Mouse (Mus musculus) MEL (cell line): ENCODE measurements around the gene Notch2. TPM values are rescaled to one million over a fixed set of nuclear protein-coding genes. Genes with fewer than 3 reads are reported as not detected.

Experiments used
- DNase-seq: peaks from one replicate; pipeline ENCODE4 v3.0.0; 2011; ENCODE audit warnings: low read depth, low spot score
- H3K27ac ChIP-seq: 2 replicates; pipeline ENCODE4 v1.5.1; 2012; ENCODE audit warnings: low read depth, mild to moderate bottlenecking, control low read depth, low read length, moderate library complexity; ENCODE audit not compliant: control insufficient read depth
- H3K27me3 ChIP-seq, 2 experiments: fragments of 150-350 bp in 1 of 2; sonication (generic) in 1 of 2; 2 replicates each; pipeline ENCODE4 v1.6.1; 2012; ENCODE audit warnings: low read length in 2 of 2, mild to moderate bottlenecking in 2 of 2, improper control_type of control experiment in 1 of 2, moderate library complexity in 1 of 2; ENCODE audit not compliant: insufficient read depth in 2 of 2, control insufficient read depth in 1 of 2
- H3K36me3 ChIP-seq, 2 experiments: 2 replicates each; pipeline ENCODE4 v1.6.1; 2012 to 2014; ENCODE audit warnings: low read length in 2 of 2, improper control_type of control experiment in 1 of 2, inconsistent platforms in 1 of 2, mild to moderate bottlenecking in 1 of 2; ENCODE audit not compliant: insufficient read depth in 2 of 2, control insufficient read depth in 1 of 2
- H3K4me1 ChIP-seq, 2 experiments: fragments of 150-350 bp in 1 of 2; sonication (generic) in 1 of 2; 2 replicates each; pipeline ENCODE4 v1.6.1; 2012; ENCODE audit warnings: low read length in 2 of 2, improper control_type of control experiment in 1 of 2, mild to moderate bottlenecking in 1 of 2; ENCODE audit not compliant: insufficient read depth in 2 of 2, control insufficient read depth in 1 of 2
- H3K4me3 ChIP-seq, 2 experiments: fragments of 150-350 bp in 1 of 2; sonication (generic) in 1 of 2; 2 replicates each; pipeline ENCODE4 v1.5.1; 2012; ENCODE audit warnings: low read depth in 2 of 2, low read length in 2 of 2, mild to moderate bottlenecking in 2 of 2, moderate library complexity in 2 of 2, control low read depth in 1 of 2, improper control_type of control experiment in 1 of 2; ENCODE audit not compliant: control insufficient read depth in 1 of 2, insufficient read depth in 1 of 2
- H3K79me2 ChIP-seq: 2 replicates; pipeline ENCODE4 v1.6.1; 2012; ENCODE audit warnings: mild to moderate bottlenecking, low read length, moderate library complexity; ENCODE audit not compliant: control insufficient read depth, poor library complexity, insufficient read depth
- H3K9ac ChIP-seq: 2 replicates; pipeline ENCODE4 v1.6.1; 2012; ENCODE audit warnings: low read depth, mild to moderate bottlenecking, control low read depth, low read length, moderate library complexity; ENCODE audit not compliant: control insufficient read depth, poor library complexity, severe bottlenecking
- H3K9me3 ChIP-seq: fragments of 150-350 bp; sonication (generic); replicated peaks from 2 replicates; pipeline ENCODE4 v1.6.1; 2012; ENCODE audit warnings: mild to moderate bottlenecking, low read length, improper control_type of control experiment, moderate library complexity; ENCODE audit not compliant: insufficient read depth
- CHD2 ChIP-seq: IDR thresholded peaks from 2 replicates; pipeline ENCODE4 v1.6.1; 2011; ENCODE audit warnings: low read length, improper control_type of control experiment
- CTCF ChIP-seq, 3 experiments: IDR thresholded peaks in 2 of 3; conservative IDR thresholded peaks in 1 of 3; 2 replicates each; pipeline ENCODE4 v1.5.1; 2011 to 2012; ENCODE audit warnings: low read length in 3 of 3, low read depth in 2 of 3, mild to moderate bottlenecking in 2 of 3, improper control_type of control experiment in 1 of 3, inconsistent platforms in 1 of 3, mixed read lengths in 1 of 3, moderate library complexity in 1 of 3; ENCODE audit not compliant: control insufficient read depth in 1 of 3, insufficient read depth in 1 of 3, poor library complexity in 1 of 3, severe bottlenecking in 1 of 3
- E2F4 ChIP-seq: IDR thresholded peaks from 2 replicates; pipeline ENCODE4 v1.6.1; 2011; ENCODE audit warnings: low read depth, low read length, improper control_type of control experiment, borderline replicate concordance
- ELF1 ChIP-seq: IDR thresholded peaks from 2 replicates; pipeline ENCODE4 v1.6.1; 2014; ENCODE audit warnings: low read depth, mild to moderate bottlenecking, inconsistent platforms, low read length, improper control_type of control experiment, moderate library complexity
- GABPA ChIP-seq: IDR thresholded peaks from 2 replicates; pipeline ENCODE4 v1.6.1; 2012; ENCODE audit warnings: low read depth, mild to moderate bottlenecking, inconsistent platforms, low read length, improper control_type of control experiment, moderate library complexity
- HCFC1 ChIP-seq: IDR thresholded peaks from 2 replicates; pipeline ENCODE4 v1.6.1; 2012; ENCODE audit warnings: low read depth, mild to moderate bottlenecking, inconsistent platforms, low read length, improper control_type of control experiment, moderate library complexity
- MAFK ChIP-seq: IDR thresholded peaks from 2 replicates; pipeline ENCODE4 v1.6.1; 2011; ENCODE audit warnings: low read depth, mild to moderate bottlenecking, low read length, improper control_type of control experiment, borderline replicate concordance
- MAX ChIP-seq: IDR thresholded peaks from 2 replicates; pipeline ENCODE4 v1.6.1; 2011; ENCODE audit warnings: low read length, improper control_type of control experiment
- MAZ ChIP-seq: IDR thresholded peaks from 2 replicates; pipeline ENCODE4 v1.6.1; 2012; ENCODE audit warnings: low read depth, mild to moderate bottlenecking, inconsistent platforms, low read length, improper control_type of control experiment
- MXI1 ChIP-seq: IDR thresholded peaks from 2 replicates; pipeline ENCODE4 v1.6.1; 2011; ENCODE audit warnings: mild to moderate bottlenecking, low read depth, low read length, improper control_type of control experiment
- MYB ChIP-seq: IDR thresholded peaks from 2 replicates; pipeline ENCODE4 v1.6.1; 2011; ENCODE audit warnings: mild to moderate bottlenecking, low read depth, low read length, improper control_type of control experiment
- NELFE ChIP-seq: IDR thresholded peaks from 2 replicates; pipeline ENCODE4 v1.6.1; 2011; ENCODE audit warnings: low read depth, low read length, improper control_type of control experiment
- NRF1 ChIP-seq: IDR thresholded peaks from 2 replicates; pipeline ENCODE4 v1.6.1; 2014; ENCODE audit warnings: low read depth, mild to moderate bottlenecking, inconsistent platforms, low read length, improper control_type of control experiment, moderate library complexity; ENCODE audit not compliant: poor library complexity, insufficient read depth, severe bottlenecking
- POLR2AphosphoS2 ChIP-seq: IDR thresholded peaks from 2 replicates; pipeline ENCODE4 v1.6.1; 2011; ENCODE audit warnings: low read length, improper control_type of control experiment
- POLR2AphosphoS5 ChIP-seq: IDR thresholded peaks from 2 replicates; pipeline ENCODE4 v1.6.1; 2012; ENCODE audit warnings: low read depth, borderline replicate concordance, mild to moderate bottlenecking, inconsistent platforms, low read length, moderate library complexity, mixed read lengths
- RAD21 ChIP-seq: IDR thresholded peaks from 2 replicates; pipeline ENCODE4 v1.6.1; 2011; ENCODE audit warnings: mild to moderate bottlenecking, low read depth, low read length, improper control_type of control experiment
- RCOR1 ChIP-seq: IDR thresholded peaks from 2 replicates; pipeline ENCODE4 v1.6.1; 2012; ENCODE audit warnings: low read depth, mild to moderate bottlenecking, inconsistent platforms, low read length, improper control_type of control experiment
- SMC3 ChIP-seq: IDR thresholded peaks from 2 replicates; pipeline ENCODE4 v1.6.1; 2011; ENCODE audit warnings: low read depth, low read length, improper control_type of control experiment
- TAL1 ChIP-seq: IDR thresholded peaks from 2 replicates; pipeline ENCODE4 v1.6.1; 2012; ENCODE audit warnings: mild to moderate bottlenecking, inconsistent platforms, low read length, moderate library complexity, mixed read lengths
- TCF12 ChIP-seq: IDR thresholded peaks from 2 replicates; pipeline ENCODE4 v1.6.1; 2014; ENCODE audit warnings: low read depth, mild to moderate bottlenecking, inconsistent platforms, low read length, improper control_type of control experiment, moderate library complexity
- UBTF ChIP-seq: IDR thresholded peaks from 2 replicates; pipeline ENCODE4 v1.6.1; 2012; ENCODE audit warnings: low read depth, mild to moderate bottlenecking, inconsistent platforms, low read length, improper control_type of control experiment, moderate library complexity, borderline replicate concordance; ENCODE audit not compliant: insufficient read depth
- USF1 ChIP-seq: IDR thresholded peaks from 2 replicates; pipeline ENCODE4 v1.6.1; 2014; ENCODE audit warnings: low read depth, mild to moderate bottlenecking, inconsistent platforms, low read length, improper control_type of control experiment, moderate library complexity
- ZC3H11A ChIP-seq: IDR thresholded peaks from 2 replicates; pipeline ENCODE4 v1.6.1; 2012; ENCODE audit warnings: low read depth, mild to moderate bottlenecking, inconsistent platforms, low read length, improper control_type of control experiment
- ZKSCAN1 ChIP-seq: IDR thresholded peaks from 2 replicates; pipeline ENCODE4 v1.6.1; 2012; ENCODE audit warnings: low read depth, mild to moderate bottlenecking, inconsistent platforms, low read length, improper control_type of control experiment, moderate library complexity
- ZMIZ1 ChIP-seq: IDR thresholded peaks from 2 replicates; pipeline ENCODE4 v1.6.1; 2012; ENCODE audit warnings: low read depth, mild to moderate bottlenecking, inconsistent platforms, low read length, improper control_type of control experiment, moderate library complexity
- ZNF384 ChIP-seq: IDR thresholded peaks from 2 replicates; pipeline ENCODE4 v1.6.1; 2012; ENCODE audit warnings: low read depth, mild to moderate bottlenecking, inconsistent platforms, low read length, improper control_type of control experiment
- polyA plus RNA-seq, 2 experiments: library from polyadenylated mRNA; stranded (reverse) in 1 of 2; unstranded in 1 of 2; fragments of >175 nt in 1 of 2; fragments of >200 nt in 1 of 2; gene quantifications; 2 replicates each; pipeline versions ENCODE4 v1.2.1 to v1.2.4; 2012; ENCODE audit warnings: low replicate concordance in 2 of 2, low read depth in 1 of 2; ENCODE audit not compliant: insufficient read length in 2 of 2, insufficient read depth in 1 of 2, missing spikeins in 1 of 2
- total RNA-seq: library from RNA; depleted of rRNA; stranded (reverse); fragments of 300-350 nt; gene quantifications from 2 replicates; pipeline ENCODE4 v1.2.3, GENCODE M21; 2012

The Notch2 gene
- total and polyA plus RNA-seq, 3 experiments = 16.2 to 36.6 (median 16.6) TPM

- no peaks in the 10 kb centered on the region for H3K9me3 ChIP-seq
- no peaks in the 10 kb centered on the region for H3K27me3 ChIP-seq
- TF ChIP-seq UBTF (no peak), TCF12 (no peak), ZNF384 (no peak), NRF1 (no peak), ZC3H11A (no peak), ZKSCAN1 (no peak), POLR2AphosphoS2 (no peak), RAD21 (no peak), ELF1 (no peak), CHD2 (no peak), USF1 (no peak), NELFE (no peak), CTCF (IDR thresholded peaks at IDR 0.05 in 2 of 3, conservative IDR thresholded peaks at IDR 0.05 in 1 of 3; ENCODE audit: control insufficient read depth in 1 of 3, insufficient read depth in 1 of 3, low read depth in 2 of 3, low read length in 3 of 3, poor library complexity in 1 of 3, severe bottlenecking in 1 of 3) (no peak), GABPA (no peak), MYB (no peak), MAX (no peak)
- H3K4me3 ChIP-seq = no peak overlapping the region
- no peaks in the 10 kb centered on the region for H3K4me1 ChIP-seq
- H3K27ac ChIP-seq = no peak overlapping the region
- DNase-seq = no peak
- no peaks in the 10 kb centered on the region for H3K79me2 ChIP-seq
- no peak overlapping the region for H3K9ac ChIP-seq
- H3K36me3 ChIP-seq = peaks cover 0 to 13% of the 10 kb centered on the region in 2 experiments; a peak in 2 of 4 replicates
These were observed 85.3 kb downstream of the Notch2 start for GRCm38 (mm10) chr3:98098676-98099075.

- no peak overlapping the region for H3K4me3 ChIP-seq
- no peaks in the 10 kb centered on the region for H3K79me2 ChIP-seq
- peaks cover 0 to 13% of the 10 kb centered on the region in 2 experiments; a peak in 2 of 4 replicates for H3K36me3 ChIP-seq
- H3K27ac ChIP-seq = no peak overlapping the region
- H3K27me3 ChIP-seq = no peaks in the 10 kb centered on the region
- peak; percentile 49 for DNase-seq
- no peak for TF ChIP-seq MAZ
- no peak for TF ChIP-seq HCFC1
- TF ChIP-seq CTCF (IDR thresholded peaks at IDR 0.05 in 2 of 3, conservative IDR thresholded peaks at IDR 0.05 in 1 of 3; ENCODE audit: control insufficient read depth in 1 of 3, insufficient read depth in 1 of 3, low read depth in 2 of 3, low read length in 3 of 3, poor library complexity in 1 of 3, severe bottlenecking in 1 of 3) = peak; percentile 61 to 76 (median 63)
- no peak for TF ChIP-seq ZMIZ1
- no peak for TF ChIP-seq MAX
- TF ChIP-seq CHD2 = no peak
- no peak for TF ChIP-seq POLR2AphosphoS2
- no peak for TF ChIP-seq MXI1
- no peak for TF ChIP-seq E2F4
- no peak for TF ChIP-seq RCOR1
- TF ChIP-seq GABPA = no peak
- no peak for TF ChIP-seq TAL1
- TF ChIP-seq SMC3 = peak; percentile 39; the same call in 1 of the 2 replicates
- no peak for TF ChIP-seq UBTF
- TF ChIP-seq MAFK = no peak
- TF ChIP-seq POLR2AphosphoS5 = no peak
- TF ChIP-seq USF1 = no peak
- H3K4me1 ChIP-seq = no peaks in the 10 kb centered on the region
- H3K9me3 ChIP-seq = no peaks in the 10 kb centered on the region
- H3K9ac ChIP-seq = no peak overlapping the region
These were observed 86.0 kb downstream of the Notch2 start for GRCm38 (mm10) chr3:98099287-98099686.
